Mouse (Mus musculus): ENCODE data around the gene Cul4b. TPM values are rescaled to one million over a fixed set of nuclear protein-coding genes. Genes with fewer than 3 reads are reported as not detected.
"Not testable (repeated sequence)": the region's sequence is repeated elsewhere in the genome, so short reads cannot be mapped to it uniquely, and the experiment has no call there.

The Cul4b gene
- polyA plus RNA-seq, 1 experiment from 2014 or later = 23.4 TPM

- H3K27ac ChIP-seq (ENCODE audit: low read length) = peak overlapping the region; percentile 86
- peak overlapping the region; percentile 70 for H3K9ac ChIP-seq (ENCODE audit: low read length)
- 14% methylated on average over 8 of the region's 8 CpGs for WGBS
- no peaks in the 10 kb centered on the region for H3K9me3 ChIP-seq (replicated peaks; ENCODE audit: control insufficient read depth, low read length)
- H3K36me3 ChIP-seq (ENCODE audit: control insufficient read depth, insufficient read depth, low read length) = no peaks in the 10 kb centered on the region
- ATAC-seq (ENCODE audit: insufficient read depth, low FRiP score) = no peak
- peak overlapping the region; percentile 57 for H3K4me2 ChIP-seq (ENCODE audit: low read depth, low read length)
- H3K4me3 ChIP-seq (replicated peaks; ENCODE audit: low read length) = peak overlapping the region; percentile 58
- no peaks in the 10 kb centered on the region for H3K27me3 ChIP-seq (ENCODE audit: control insufficient read depth, insufficient read depth, low read length)
- no peaks in the 10 kb centered on the region for H3K4me1 ChIP-seq (ENCODE audit: control insufficient read depth, insufficient read depth, low read length)
Measured at GRCm38 (mm10) chrX:38565176-38565542, 10.8 kb downstream of the Cul4b start.

GRCm38 (mm10) chrX:38564542-38565175 lies 11.3 kb downstream of the Cul4b start:
- 6% methylated on average over 46 of the region's 52 CpGs for WGBS
- ATAC-seq (ENCODE audit: insufficient read depth, low FRiP score) = peak; percentile 94

DNA sequence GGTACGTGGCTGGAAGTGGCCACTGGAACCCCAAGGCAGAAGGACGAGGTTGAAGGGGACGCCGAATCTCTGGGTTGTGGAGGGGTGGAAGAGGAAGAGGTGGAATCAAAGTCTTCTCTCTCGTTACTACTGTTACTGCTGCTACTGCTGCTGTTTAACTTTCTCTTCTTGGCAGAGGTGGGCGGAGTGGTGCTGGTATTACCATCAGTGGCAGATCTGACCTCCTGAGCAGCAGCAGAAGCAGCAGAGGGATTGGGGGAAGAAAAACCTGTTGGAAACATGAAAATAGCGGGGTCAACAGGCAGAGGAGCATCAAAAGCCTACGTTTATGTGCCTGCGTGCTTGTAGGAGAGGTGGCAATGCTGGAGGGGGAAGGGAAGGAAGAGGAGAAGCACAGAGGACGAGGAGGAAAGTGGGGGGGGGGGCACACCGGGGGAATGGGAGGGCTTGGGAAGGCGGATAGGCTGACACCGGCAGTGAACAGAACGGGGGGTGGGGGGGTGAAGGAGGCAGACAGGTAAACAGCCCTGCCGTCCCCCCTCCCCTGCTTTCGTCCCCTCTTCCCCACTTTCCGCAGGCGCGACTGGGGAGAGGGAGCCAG lies 12.0 kb downstream of the Cul4b start:
- peak overlapping the region; percentile 80 for H3K9ac ChIP-seq (ENCODE audit: low read length)
- 22% methylated on average over 10 of the region's 19 CpGs for WGBS
- peak overlapping the region; percentile 94 for H3K27ac ChIP-seq (ENCODE audit: low read length)
- peaks cover 3% of the 10 kb centered on the region; the same call in 1 of the 2 replicates for H3K36me3 ChIP-seq (ENCODE audit: control insufficient read depth, insufficient read depth, low read length)
- no peaks in the 10 kb centered on the region for H3K9me3 ChIP-seq (replicated peaks; ENCODE audit: control insufficient read depth, low read length)
- no peaks in the 10 kb centered on the region for H3K27me3 ChIP-seq (ENCODE audit: control insufficient read depth, insufficient read depth, low read length)
- peak overlapping the region; percentile 58 for H3K4me3 ChIP-seq (replicated peaks; ENCODE audit: low read length)
- H3K4me1 ChIP-seq (ENCODE audit: control insufficient read depth, insufficient read depth, low read length) = no peaks in the 10 kb centered on the region
- ATAC-seq (ENCODE audit: insufficient read depth, low FRiP score) = no peak
- H3K4me2 ChIP-seq (ENCODE audit: low read depth, low read length) = peak overlapping the region; percentile 62

More at GRCm38 (mm10) chrX:38564542-38565175, 11.3 kb downstream of the Cul4b start:
- peaks cover 2% of the 10 kb centered on the region; the same call in 1 of the 2 replicates for H3K36me3 ChIP-seq (ENCODE audit: control insufficient read depth, insufficient read depth, low read length)
- H3K27me3 ChIP-seq (ENCODE audit: control insufficient read depth, insufficient read depth, low read length) = no peaks in the 10 kb centered on the region
- no peaks in the 10 kb centered on the region for H3K4me1 ChIP-seq (ENCODE audit: control insufficient read depth, insufficient read depth, low read length)
- H3K27ac ChIP-seq (ENCODE audit: low read length) = peak overlapping the region; percentile 94
- peak overlapping the region; percentile 62 for H3K4me2 ChIP-seq (ENCODE audit: low read depth, low read length)
- no peaks in the 10 kb centered on the region for H3K9me3 ChIP-seq (replicated peaks; ENCODE audit: control insufficient read depth, low read length)
- peak overlapping the region; percentile 58 for H3K4me3 ChIP-seq (replicated peaks; ENCODE audit: low read length)
- peak overlapping the region; percentile 80 for H3K9ac ChIP-seq (ENCODE audit: low read length)

DNA sequence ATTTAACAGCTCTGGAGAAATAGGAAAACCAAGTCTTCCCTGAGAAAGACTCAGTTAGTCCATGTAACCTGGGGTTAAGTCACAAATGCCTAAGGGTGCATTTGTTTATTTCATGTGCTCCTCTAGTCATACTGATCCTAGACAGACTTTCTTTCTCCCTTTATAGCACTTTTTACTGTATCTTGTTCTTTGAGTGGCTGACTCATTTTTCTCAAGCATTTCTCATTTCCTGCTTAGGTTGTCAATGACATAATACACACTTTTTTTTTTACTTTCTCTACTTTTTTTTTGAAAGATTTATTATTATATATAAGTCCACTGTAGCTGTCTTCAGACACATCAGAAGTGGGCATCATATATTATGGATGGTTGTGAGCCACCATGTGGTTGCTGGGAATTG lies 22.7 kb downstream of the Cul4b start:
- ATAC-seq (ENCODE audit: insufficient read depth, low FRiP score) = no peak
- Histone ChIP-seq H3K9ac (ENCODE audit: low read length) (no peak overlapping the region), H3K4me2 (ENCODE audit: low read depth, low read length) (no peak overlapping the region), H3K36me3 (ENCODE audit: control insufficient read depth, insufficient read depth, low read length) (no peaks in the 10 kb centered on the region), H3K9me3 (replicated peaks; ENCODE audit: control insufficient read depth, low read length) (no peaks in the 10 kb centered on the region), H3K27ac (ENCODE audit: low read length) (no peak overlapping the region), H3K4me3 (replicated peaks; ENCODE audit: low read length) (no peak overlapping the region), H3K27me3 (ENCODE audit: control insufficient read depth, insufficient read depth, low read length) (no peaks in the 10 kb centered on the region), H3K4me1 (ENCODE audit: control insufficient read depth, insufficient read depth, low read length) (no peaks in the 10 kb centered on the region)

- Histone ChIP-seq H3K4me1 (ENCODE audit: control insufficient read depth, insufficient read depth, low read length) (no peaks in the 10 kb centered on the region), H3K27me3 (ENCODE audit: control insufficient read depth, insufficient read depth, low read length) (no peaks in the 10 kb centered on the region), H3K9ac (ENCODE audit: low read length) (no peak overlapping the region), H3K27ac (ENCODE audit: low read length) (no peak overlapping the region), H3K4me3 (replicated peaks; ENCODE audit: low read length) (no peak overlapping the region), H3K36me3 (ENCODE audit: control insufficient read depth, insufficient read depth, low read length) (no peaks in the 10 kb centered on the region), H3K4me2 (ENCODE audit: low read depth, low read length) (no peak overlapping the region), H3K9me3 (replicated peaks; ENCODE audit: control insufficient read depth, low read length) (no peaks in the 10 kb centered on the region)
- WGBS = 3% methylated on average over 7 of the region's 7 CpGs
- no peak for ATAC-seq (ENCODE audit: insufficient read depth, low FRiP score)
Measured at GRCm38 (mm10) chrX:38514556-38514955, 61.4 kb downstream of the Cul4b start.

GRCm38 (mm10) chrX:38504846-38505245 lies 71.2 kb downstream of the Cul4b start:
- H3K9me3 ChIP-seq (replicated peaks; ENCODE audit: control insufficient read depth, low read length) = no peaks in the 10 kb centered on the region
- H3K27ac ChIP-seq (ENCODE audit: low read length) = no peak overlapping the region
- no peak overlapping the region for H3K4me2 ChIP-seq (ENCODE audit: low read depth, low read length)
- no peaks in the 10 kb centered on the region for H3K4me1 ChIP-seq (ENCODE audit: control insufficient read depth, insufficient read depth, low read length)
- no peak for ATAC-seq (ENCODE audit: insufficient read depth, low FRiP score)
- H3K27me3 ChIP-seq (ENCODE audit: control insufficient read depth, insufficient read depth, low read length) = no peaks in the 10 kb centered on the region
- no peak overlapping the region for H3K9ac ChIP-seq (ENCODE audit: low read length)
- 79% methylated on average over 14 of the region's 14 CpGs for WGBS
- no peaks in the 10 kb centered on the region for H3K36me3 ChIP-seq (ENCODE audit: control insufficient read depth, insufficient read depth, low read length)
- H3K4me3 ChIP-seq (replicated peaks; ENCODE audit: low read length) = no peak overlapping the region

- not testable (repeated sequence) for H3K27ac ChIP-seq (ENCODE audit: low read length); H3K9me3 ChIP-seq (replicated peaks; ENCODE audit: control insufficient read depth, low read length); H3K4me1 ChIP-seq (ENCODE audit: control insufficient read depth, insufficient read depth, low read length); H3K4me3 ChIP-seq (replicated peaks; ENCODE audit: low read length); H3K4me2 ChIP-seq (ENCODE audit: low read depth, low read length); H3K9ac ChIP-seq (ENCODE audit: low read length); H3K36me3 ChIP-seq (ENCODE audit: control insufficient read depth, insufficient read depth, low read length); H3K27me3 ChIP-seq (ENCODE audit: control insufficient read depth, insufficient read depth, low read length); ATAC-seq (ENCODE audit: insufficient read depth, low FRiP score)
- WGBS = 59% methylated on average over 5 of the region's 5 CpGs
Measured at GRCm38 (mm10) chrX:38502182-38502581, 73.8 kb downstream of the Cul4b start.

DNA sequence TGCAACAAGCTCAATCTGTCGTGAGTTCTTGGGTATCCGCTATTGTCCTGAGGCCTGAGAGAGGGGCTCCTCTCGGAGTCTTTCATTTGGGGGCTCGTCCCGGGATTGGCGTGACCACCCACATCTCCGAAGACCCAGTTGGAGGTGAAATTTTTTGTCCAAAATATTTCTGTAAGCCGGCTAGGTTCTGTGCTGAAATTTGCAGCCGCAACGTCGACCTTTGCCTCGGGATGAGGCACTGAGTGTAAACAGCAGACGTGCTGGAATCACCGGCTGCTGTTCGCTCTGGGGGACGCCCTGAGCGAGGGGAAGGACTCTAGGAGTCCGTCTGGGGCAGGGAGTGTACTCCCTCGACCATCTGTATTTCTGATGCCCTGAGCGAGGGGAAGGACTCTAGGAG lies 90.5 kb downstream of the Cul4b start:
- not testable (repeated sequence) for H3K4me3 ChIP-seq (replicated peaks; ENCODE audit: low read length); H3K27me3 ChIP-seq (ENCODE audit: control insufficient read depth, insufficient read depth, low read length); H3K36me3 ChIP-seq (ENCODE audit: control insufficient read depth, insufficient read depth, low read length); H3K9me3 ChIP-seq (replicated peaks; ENCODE audit: control insufficient read depth, low read length); H3K27ac ChIP-seq (ENCODE audit: low read length); ATAC-seq (ENCODE audit: insufficient read depth, low FRiP score); H3K4me1 ChIP-seq (ENCODE audit: control insufficient read depth, insufficient read depth, low read length); H3K9ac ChIP-seq (ENCODE audit: low read length)
- WGBS = 23% methylated on average over 20 of the region's 20 CpGs
- peak overlapping the region; percentile 34 for H3K4me2 ChIP-seq (ENCODE audit: low read depth, low read length)

All from stomach, embryonic 16.5 days (tissue).